ENCODE assay signal across 12 mouse cellular contexts in genomic region chr10:19117071-19117605, GRCm38 (mm10).
A peak's percentile ranks its signal among the peaks of the same experiment; 100 is the strongest.
DNase-seq lines count a peak whose midpoint lies in the region; ATAC-seq lines count a peak whose summit lies in the region.
"Had no signal": no experiment of that assay in that cellular context is flagged by ENCODE, and none has a peak within 500 bp of the region (broad histone marks: within the 10 kb centered on the region; RNA-seq: fewer than 3 reads in every experiment).

No protein-coding gene starts in this region.

- no peaks in the 10 kb centered on the region for H3K9me3 ChIP-seq in forebrain, embryonic 14.5 days (replicated peaks; ENCODE audit: control insufficient read depth, low read length)
- no peaks in the 10 kb centered on the region for H3K9me3 ChIP-seq in forebrain, embryonic 13.5 days (replicated peaks)
- H3K9me3 ChIP-seq in midbrain, embryonic 11.5 days (ENCODE audit: control insufficient read depth, low read length), result no peaks in the 10 kb centered on the region
- H3K9me3 ChIP-seq: heart, embryonic 15.5 days; liver, embryonic 12.5 days had no signal

- peaks cover 4% of the 10 kb centered on the region; the same call in 1 of the 2 replicates for H3K4me1 ChIP-seq in forebrain, embryonic 14.5 days (ENCODE audit: control insufficient read depth, insufficient read depth, low read length)
- 0 out of 2 replicates have a peak, but pooled peaks cover 6% of the 10 kb centered on the region for H3K4me1 ChIP-seq in forebrain, embryonic 13.5 days
- H3K4me1 ChIP-seq in midbrain, embryonic 11.5 days (ENCODE audit: control insufficient read depth, insufficient read depth, low read length), result peaks cover 4% of the 10 kb centered on the region
- H3K4me1 ChIP-seq: heart, embryonic 15.5 days; liver, embryonic 12.5 days had no signal

- H3K27ac ChIP-seq in forebrain, embryonic 14.5 days (ENCODE audit: low read depth, low read length), result no peak overlapping the region
- no peak overlapping the region for H3K27ac ChIP-seq in forebrain, embryonic 13.5 days
- no peak overlapping the region for H3K27ac ChIP-seq in midbrain, embryonic 11.5 days (ENCODE audit: low read depth, low read length)
- H3K27ac ChIP-seq: heart, embryonic 15.5 days; liver, embryonic 12.5 days had no signal

- peak; percentile 30 for DNase-seq in forebrain, embryonic 14.5 days (ENCODE audit: low spot score)
- DNase-seq in A20 (ENCODE audit: low read depth, low spot score), result peak; percentile 85
- DNase-seq in brain, adult 2 months (ENCODE audit: low read depth, low spot score), result peak; percentile 35
- DNase-seq in midbrain, embryonic 11.5 days (ENCODE audit: low spot score, missing footprints), result peak; percentile 89
- DNase-seq in cerebellum, adult 8-10 months, result no peak
- DNase-seq in urinary bladder, postnatal 10 days (ENCODE audit: low spot score), result no peak
- no peak for DNase-seq in frontal cortex, postnatal 36 days (ENCODE audit: low spot score in 2 of 2)
- DNase-seq: kidney, adult 18-20 months; layer of hippocampus, adult 9-11 months had no signal

- no peak overlapping the region for H3K9ac ChIP-seq in forebrain, embryonic 14.5 days (ENCODE audit: low read length)
- no peak overlapping the region for H3K9ac ChIP-seq in forebrain, embryonic 13.5 days
- H3K9ac ChIP-seq in midbrain, embryonic 11.5 days (ENCODE audit: low read length), result no peak overlapping the region
- H3K9ac ChIP-seq: heart, embryonic 15.5 days; liver, embryonic 12.5 days had no signal

- H3K36me3 ChIP-seq in forebrain, embryonic 14.5 days (ENCODE audit: control insufficient read depth, insufficient read depth, low read length), result no peaks in the 10 kb centered on the region
- no peaks in the 10 kb centered on the region for H3K36me3 ChIP-seq in forebrain, embryonic 13.5 days (ENCODE audit: poor library complexity, severe bottlenecking)
- H3K36me3 ChIP-seq in midbrain, embryonic 11.5 days (ENCODE audit: control insufficient read depth, insufficient read depth, low read length), result no peaks in the 10 kb centered on the region
- H3K36me3 ChIP-seq: heart, embryonic 15.5 days; liver, embryonic 12.5 days had no signal

- WGBS in forebrain, embryonic 14.5 days, result 33% methylated on average over 9 of the region's 9 CpGs
- 40% methylated on average over 9 of the region's 9 CpGs for WGBS in forebrain, embryonic 13.5 days
- 28% methylated on average over 9 of the region's 9 CpGs for WGBS in midbrain, embryonic 11.5 days

- H3K4me2 ChIP-seq in forebrain, embryonic 14.5 days (ENCODE audit: low read length), result no peak overlapping the region
- no peak overlapping the region for H3K4me2 ChIP-seq in forebrain, embryonic 13.5 days
- no peak overlapping the region for H3K4me2 ChIP-seq in midbrain, embryonic 11.5 days
- H3K4me2 ChIP-seq: heart, embryonic 15.5 days; liver, embryonic 12.5 days had no signal

- H3K4me3 ChIP-seq in forebrain, embryonic 14.5 days (ENCODE audit: low read depth, low read length), result no peak overlapping the region
- H3K4me3 ChIP-seq in forebrain, embryonic 13.5 days, result no peak overlapping the region
- no peak overlapping the region for H3K4me3 ChIP-seq in midbrain, embryonic 11.5 days (ENCODE audit: low read depth, low read length)
- H3K4me3 ChIP-seq: heart, embryonic 15.5 days; liver, embryonic 12.5 days had no signal

- no peaks in the 10 kb centered on the region for H3K27me3 ChIP-seq in forebrain, embryonic 14.5 days (replicated peaks; ENCODE audit: control insufficient read depth, insufficient read depth, low read length)
- H3K27me3 ChIP-seq in forebrain, embryonic 13.5 days, result no peaks in the 10 kb centered on the region
- no peaks in the 10 kb centered on the region for H3K27me3 ChIP-seq in midbrain, embryonic 11.5 days (ENCODE audit: control insufficient read depth, insufficient read depth, low read length)
- H3K27me3 ChIP-seq: heart, embryonic 15.5 days; liver, embryonic 12.5 days had no signal

- peak; percentile 44; the same call in 1 of the 2 replicates for ATAC-seq in forebrain, embryonic 14.5 days
- ATAC-seq in forebrain, embryonic 13.5 days, result no peak
- ATAC-seq in midbrain, embryonic 11.5 days (ENCODE audit: low FRiP score), result peak; percentile 86
- ATAC-seq: liver, embryonic 12.5 days had no signal

Comparison
In these comparisons a context has a peak if more than half of its experiments do, and no peak if none do; other contexts are left out.
1. DNase-seq: peak in forebrain, embryonic 14.5 days (single experiment), A20 (single experiment), brain, adult 2 months (single experiment) and midbrain, embryonic 11.5 days (single experiment); none in cerebellum, adult 8-10 months (single experiment), urinary bladder, postnatal 10 days (single experiment) and frontal cortex, postnatal 36 days (0 of 2).